Mouse (Mus musculus) retina, embryonic 14.5 days (tissue): ENCODE data around the gene Qsox1.

Experiments used
- DNase-seq: peaks from one replicate; pipeline ENCODE4 v3.0.0-alpha.2; 2015; ENCODE audit warnings: low spot score

The Qsox1 gene

GRCm38 (mm10) chr1:155801014-155801991 is 11.4 kb downstream of the Qsox1 start:
- DNase-seq = no peak

- no peak for DNase-seq
These were observed 14.7 kb downstream of the Qsox1 start for GRCm38 (mm10) chr1:155798000-155798399.

GRCm38 (mm10) chr1:155797425-155797824 is 15.3 kb downstream of the Qsox1 start:
- DNase-seq = no peak

GRCm38 (mm10) chr1:155796757-155797405 is 15.8 kb downstream of the Qsox1 start:
- DNase-seq = no peak

GRCm38 (mm10) chr1:155795791-155796233 is 16.9 kb downstream of the Qsox1 start:
- no peak for DNase-seq

- DNase-seq = no peak
These were observed 17.8 kb downstream of the Qsox1 start for GRCm38 (mm10) chr1:155794855-155795254.

- peak; percentile 69 for DNase-seq
These were observed 20.8 kb downstream of the Qsox1 start for GRCm38 (mm10) chr1:155791919-155792318.

- peak; percentile 79 for DNase-seq
These were observed 22.3 kb downstream of the Qsox1 start for GRCm38 (mm10) chr1:155790111-155790974.

- DNase-seq = no peak
These were observed 26.8 kb downstream of the Qsox1 start for GRCm38 (mm10) chr1:155785886-155786285.

GRCm38 (mm10) chr1:155784343-155785205 is 28.1 kb downstream of the Qsox1 start:
- DNase-seq = peak; percentile 83

- DNase-seq = no peak
These were observed 30.3 kb downstream of the Qsox1 start for GRCm38 (mm10) chr1:155782382-155782781.

GRCm38 (mm10) chr1:155777641-155778625 is 34.8 kb downstream of the Qsox1 start:
- DNase-seq = peak; percentile 66

- DNase-seq = no peak
These were observed 53.5 kb downstream of the Qsox1 start for GRCm38 (mm10) chr1:155759167-155759566.

- no peak for DNase-seq
These were observed 54.0 kb downstream of the Qsox1 start for GRCm38 (mm10) chr1:155758711-155759110.

GRCm38 (mm10) chr1:155757621-155758020 is 55.1 kb downstream of the Qsox1 start:
- no peak for DNase-seq

GRCm38 (mm10) chr1:155753411-155753810 is 59.3 kb downstream of the Qsox1 start:
- no peak for DNase-seq

GRCm38 (mm10) chr1:155751484-155752255 is 61.0 kb downstream of the Qsox1 start, which contains the start of gene Lhx4:
Gene Lhx4 (minus strand): TSS chr1:155751684.
- DNase-seq = peak; percentile 40

GRCm38 (mm10) chr1:155750517-155751178 is 62.0 kb downstream of the Qsox1 start:
- DNase-seq = peak; percentile 55
